Mouse (Mus musculus) olfactory bulb, adult 2 months (tissue): ENCODE data around the gene Ccdc22. TPM values are rescaled to one million over a fixed set of nuclear protein-coding genes. Genes with fewer than 3 reads are reported as not detected.

Experiments
- H3K27ac ChIP-seq: fragments of 200-500 bp; 2 replicates; pipeline ENCODE4 v1.5.1; 2012; ENCODE audit warnings: low read depth, low read length; ENCODE audit not compliant: insufficient read depth
- H3K4me1 ChIP-seq: fragments of 200-500 bp; 2 replicates; pipeline ENCODE4 v1.6.1; 2012; ENCODE audit warnings: low read length; ENCODE audit not compliant: control insufficient read depth, insufficient read depth
- H3K4me3 ChIP-seq: fragments of 200-500 bp; 2 replicates; pipeline ENCODE4 v1.5.1; 2012; ENCODE audit warnings: mild to moderate bottlenecking, low read depth, low read length, moderate library complexity; ENCODE audit not compliant: insufficient read depth
- CTCF ChIP-seq: fragments of 200-500 bp; IDR thresholded peaks from 2 replicates; pipeline ENCODE4 v1.5.1; 2012; ENCODE audit warnings: low read depth, mild to moderate bottlenecking, low read length, moderate library complexity; ENCODE audit not compliant: insufficient read depth
- POLR2A ChIP-seq: fragments of 200-500 bp; IDR thresholded peaks from 2 replicates; pipeline ENCODE4 v1.6.1; 2012; ENCODE audit warnings: mild to moderate bottlenecking, low read depth, low read length, moderate library complexity; ENCODE audit not compliant: insufficient read depth
- WGBS: fragments of 180-500 bp; shearing (Covaris S2); methylation state at CpG from one replicate; pipeline ENCODE4 v1.1.7; 2018; 5-methylcytosine and 5-hydroxymethylcytosine counted together
- polyA plus RNA-seq: library from polyadenylated mRNA; stranded (reverse); fragments of >200 nt; gene quantifications from 2 replicates; pipeline ENCODE4 v1.2.4, GENCODE M21; 2012; ENCODE audit warnings: low replicate concordance; ENCODE audit not compliant: missing spikeins, insufficient read depth, insufficient read length

The Ccdc22 gene
- polyA plus RNA-seq, 1 experiment = not detected

DNA sequence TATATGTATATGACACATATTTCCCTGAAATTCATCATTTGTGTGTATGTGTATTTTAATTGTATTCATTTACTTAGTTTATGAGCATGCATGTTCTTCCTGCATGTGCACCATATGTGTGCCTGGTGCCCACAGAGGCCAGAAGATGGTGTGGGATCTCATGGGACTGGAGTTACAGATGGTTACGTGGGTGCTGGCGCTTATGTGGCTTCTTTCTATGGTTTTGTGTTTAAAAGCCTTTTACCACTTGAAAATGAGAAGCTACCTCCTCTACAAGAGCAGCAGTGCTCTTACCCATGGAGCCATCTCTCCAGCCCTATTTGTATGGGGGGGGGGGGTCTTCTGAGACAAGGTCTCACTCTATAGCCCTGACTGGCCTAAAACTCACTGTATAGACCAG is 24.2 kb downstream of the Ccdc22 start:
- 91% methylated on average over 2 of the region's 2 CpGs for WGBS
- H3K4me3 ChIP-seq = no peak overlapping the region
- no peak for TF ChIP-seq CTCF
- H3K4me1 ChIP-seq = no peaks in the 10 kb centered on the region
- H3K27ac ChIP-seq = no peak overlapping the region

GRCm38 (mm10) chrX:7574885-7575231 is 30.5 kb downstream of the Ccdc22 start:
- 0 out of 2 replicates have a peak overlapping the region, but pooled peaks have one; percentile 73 for H3K4me3 ChIP-seq
- 14% methylated on average over 5 of the region's 6 CpGs for WGBS
- TF ChIP-seq CTCF (no peak), POLR2A (no peak)
- H3K4me1 ChIP-seq = peaks cover 20% of the 10 kb centered on the region
- peak overlapping the region; percentile 77 for H3K27ac ChIP-seq

DNA sequence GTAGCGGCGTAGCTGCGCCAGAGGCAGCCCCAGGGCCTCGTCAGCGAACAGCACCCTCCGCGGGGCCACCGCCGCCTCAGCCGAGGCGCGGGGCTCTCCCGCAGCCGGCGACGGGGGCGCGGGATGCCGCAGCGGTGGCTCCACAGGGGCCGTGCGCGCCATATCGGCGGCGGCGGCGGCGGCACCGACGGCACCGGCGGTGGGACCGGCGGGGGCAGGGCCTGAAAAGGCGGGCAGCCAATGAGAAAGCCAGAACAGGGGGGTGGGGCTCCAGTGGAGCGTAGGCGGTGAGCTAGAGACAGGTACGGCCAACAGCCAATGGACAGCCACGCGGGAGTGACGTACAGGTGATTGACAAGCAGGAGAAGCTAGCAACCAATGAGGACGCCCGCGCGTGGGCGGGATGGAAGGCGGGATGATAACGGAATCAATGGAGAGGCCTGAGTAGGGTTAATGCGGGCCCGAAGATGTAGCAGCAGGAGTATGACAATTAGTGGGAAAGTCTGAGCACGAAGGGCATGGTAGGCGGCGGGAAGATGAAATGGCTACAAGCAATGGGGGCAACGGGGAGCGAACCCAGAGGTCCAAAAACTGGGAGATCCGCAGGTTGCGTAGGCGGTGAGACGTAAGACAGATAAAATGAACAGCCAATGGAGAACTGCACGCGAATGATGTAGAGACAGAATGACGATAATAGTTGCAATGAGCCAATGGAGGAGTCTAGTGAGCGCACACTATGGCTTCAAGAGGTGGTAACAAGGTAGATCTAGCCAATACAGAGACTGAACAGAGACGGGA is 31.0 kb downstream of the Ccdc22 start, which contains the start of gene Ppp1r3f:
Gene Ppp1r3f (minus strand): TSS at position 197 of the 798 bp plus-strand sequence.
- peak within 1 kb of the TSS; percentile 92 for H3K4me3 ChIP-seq
- peak; percentile 52 for TF ChIP-seq POLR2A
- TF ChIP-seq CTCF = no peak
- H3K4me1 ChIP-seq = peaks cover 20% of the 10 kb centered on the region
- peak within 1 kb of the TSS; percentile 99 for H3K27ac ChIP-seq
- 32% methylated on average over 65 of the region's 65 CpGs for WGBS

- H3K4me1 ChIP-seq = peaks cover 20% of the 10 kb centered on the region
- H3K4me3 ChIP-seq = peak within 1 kb of the TSS; percentile 92
- TF ChIP-seq POLR2A (no peak), CTCF (no peak)
- 23% methylated on average over 70 of the region's 72 CpGs for WGBS
- peak within 1 kb of the TSS; percentile 99 for H3K27ac ChIP-seq
Observed at GRCm38 (mm10) chrX:7573176-7574086, 31.9 kb downstream of the Ccdc22 start, which contains the start of gene Foxp3. Foxp3 (plus strand) TSS chrX:7573644.

DNA sequence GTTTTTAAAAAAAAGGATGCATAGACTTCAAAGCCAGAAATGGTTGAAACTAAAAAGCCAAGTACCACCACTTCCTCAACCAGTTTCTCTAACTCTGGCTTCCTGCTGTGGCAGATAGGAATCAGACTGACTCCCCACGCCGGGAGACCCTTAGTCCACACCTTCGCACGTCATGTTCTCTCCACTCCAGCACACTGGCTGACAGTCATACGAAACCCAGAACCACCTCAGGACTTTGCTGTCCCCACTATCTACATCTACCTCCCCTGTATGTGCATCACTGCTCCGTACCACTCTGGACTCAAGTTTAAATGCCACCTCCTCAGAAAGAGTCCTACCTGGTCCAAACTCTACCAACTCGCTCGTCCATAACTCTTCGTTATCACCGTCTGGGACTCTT is 32.9 kb downstream of the Ccdc22 start:
- H3K4me3 ChIP-seq = no peak overlapping the region
- TF ChIP-seq POLR2A (no peak), CTCF (no peak)
- H3K27ac ChIP-seq = no peak overlapping the region
- peaks cover 20% of the 10 kb centered on the region for H3K4me1 ChIP-seq
- WGBS = 91% methylated on average over 10 of the region's 10 CpGs

- H3K4me3 ChIP-seq = no peak overlapping the region
- no peak overlapping the region for H3K27ac ChIP-seq
- WGBS = 90% methylated on average over 9 of the region's 9 CpGs
- H3K4me1 ChIP-seq = peaks cover 20% of the 10 kb centered on the region
- TF ChIP-seq POLR2A (no peak), CTCF (no peak)
Observed at GRCm38 (mm10) chrX:7571565-7572136, 33.7 kb downstream of the Ccdc22 start.

DNA sequence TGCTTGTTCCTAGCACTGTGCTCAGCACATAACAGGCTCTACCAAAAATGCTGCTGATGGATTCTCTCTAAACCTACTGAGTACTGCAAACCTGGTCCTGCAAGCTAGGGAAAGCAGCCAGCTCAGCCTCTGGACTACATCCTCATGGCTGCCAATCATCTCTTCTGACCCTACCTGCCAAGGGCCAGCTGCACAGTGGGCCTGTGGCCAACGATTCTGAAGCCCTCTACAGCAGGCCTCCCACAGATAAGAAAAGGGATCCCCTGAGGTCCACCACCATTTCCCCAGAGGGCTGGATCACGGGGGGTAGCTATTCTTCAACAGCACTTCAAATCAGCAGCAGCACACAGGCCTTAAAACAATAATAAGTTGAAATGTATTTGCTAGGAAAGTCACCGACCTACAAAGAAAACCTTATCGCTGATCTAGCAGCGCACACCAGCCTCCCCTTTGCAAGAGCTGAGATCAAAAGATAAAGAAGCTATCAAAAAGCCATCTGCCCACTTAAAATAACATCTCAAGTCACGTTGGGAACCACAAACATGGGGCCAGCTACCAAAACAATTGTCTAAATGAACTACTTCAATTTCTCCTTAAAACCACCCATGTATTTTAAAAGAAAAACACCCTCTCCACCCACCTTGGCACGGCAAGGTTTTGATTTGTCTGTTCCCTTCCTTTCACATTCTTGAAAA is 34.7 kb downstream of the Ccdc22 start:
- Histone ChIP-seq H3K27ac (no peak overlapping the region), H3K4me1 (peaks cover 20% of the 10 kb centered on the region), H3K4me3 (no peak overlapping the region)
- 40% methylated on average over 7 of the region's 7 CpGs for WGBS
- TF ChIP-seq CTCF (no peak), POLR2A (no peak)

DNA sequence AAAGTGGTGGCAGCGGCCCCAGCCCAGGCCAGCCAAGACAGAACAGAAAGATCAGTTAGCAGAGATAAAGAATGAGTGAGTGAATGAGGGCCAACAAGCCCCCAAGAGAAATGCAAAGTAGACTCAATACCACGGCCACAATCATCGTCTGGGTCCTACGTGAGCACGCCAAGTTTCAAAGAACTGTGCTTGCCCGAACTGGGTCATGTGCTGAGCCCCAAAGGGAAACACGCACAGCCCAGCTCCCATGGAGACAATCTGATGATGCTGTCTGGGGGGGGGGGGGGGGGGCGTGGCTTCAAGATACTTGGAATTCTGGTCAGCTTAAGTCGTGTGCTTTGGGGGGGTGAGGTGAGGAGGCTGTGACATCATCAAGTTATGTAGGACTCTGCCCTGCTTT is 37.8 kb downstream of the Ccdc22 start:
- Histone ChIP-seq H3K27ac (no peak overlapping the region), H3K4me3 (no peak overlapping the region), H3K4me1 (peaks cover 9% of the 10 kb centered on the region)
- 63% methylated on average over 9 of the region's 9 CpGs for WGBS
- TF ChIP-seq CTCF = no peak
